Mouse (Mus musculus) MEL (cell line): Measurements from ENCODE around the gene Col4a1. TPM values are rescaled to one million over a fixed set of nuclear protein-coding genes. Genes with fewer than 3 reads are reported as not detected.

Experiments
- DNase-seq: peaks from one replicate; pipeline ENCODE4 v3.0.0; 2011; ENCODE audit warnings: low read depth, low spot score
- H3K27ac ChIP-seq: 2 replicates; pipeline ENCODE4 v1.5.1; 2012; ENCODE audit warnings: low read depth, mild to moderate bottlenecking, control low read depth, low read length, moderate library complexity; ENCODE audit not compliant: control insufficient read depth
- H3K27me3 ChIP-seq, 2 experiments: fragments of 150-350 bp in 1 of 2; sonication (generic) in 1 of 2; 2 replicates each; pipeline ENCODE4 v1.6.1; 2012; ENCODE audit warnings: low read length in 2 of 2, mild to moderate bottlenecking in 2 of 2, improper control_type of control experiment in 1 of 2, moderate library complexity in 1 of 2; ENCODE audit not compliant: insufficient read depth in 2 of 2, control insufficient read depth in 1 of 2
- H3K36me3 ChIP-seq, 2 experiments: 2 replicates each; pipeline ENCODE4 v1.6.1; 2012 to 2014; ENCODE audit warnings: low read length in 2 of 2, improper control_type of control experiment in 1 of 2, inconsistent platforms in 1 of 2, mild to moderate bottlenecking in 1 of 2; ENCODE audit not compliant: insufficient read depth in 2 of 2, control insufficient read depth in 1 of 2
- H3K4me1 ChIP-seq, 2 experiments: fragments of 150-350 bp in 1 of 2; sonication (generic) in 1 of 2; 2 replicates each; pipeline ENCODE4 v1.6.1; 2012; ENCODE audit warnings: low read length in 2 of 2, improper control_type of control experiment in 1 of 2, mild to moderate bottlenecking in 1 of 2; ENCODE audit not compliant: insufficient read depth in 2 of 2, control insufficient read depth in 1 of 2
- H3K4me3 ChIP-seq, 2 experiments: fragments of 150-350 bp in 1 of 2; sonication (generic) in 1 of 2; 2 replicates each; pipeline ENCODE4 v1.5.1; 2012; ENCODE audit warnings: low read depth in 2 of 2, low read length in 2 of 2, mild to moderate bottlenecking in 2 of 2, moderate library complexity in 2 of 2, control low read depth in 1 of 2, improper control_type of control experiment in 1 of 2; ENCODE audit not compliant: control insufficient read depth in 1 of 2, insufficient read depth in 1 of 2
- H3K79me2 ChIP-seq: 2 replicates; pipeline ENCODE4 v1.6.1; 2012; ENCODE audit warnings: mild to moderate bottlenecking, low read length, moderate library complexity; ENCODE audit not compliant: control insufficient read depth, poor library complexity, insufficient read depth
- H3K9ac ChIP-seq: 2 replicates; pipeline ENCODE4 v1.6.1; 2012; ENCODE audit warnings: low read depth, mild to moderate bottlenecking, control low read depth, low read length, moderate library complexity; ENCODE audit not compliant: control insufficient read depth, poor library complexity, severe bottlenecking
- H3K9me3 ChIP-seq: fragments of 150-350 bp; sonication (generic); replicated peaks from 2 replicates; pipeline ENCODE4 v1.6.1; 2012; ENCODE audit warnings: mild to moderate bottlenecking, low read length, improper control_type of control experiment, moderate library complexity; ENCODE audit not compliant: insufficient read depth
- E2F4 ChIP-seq: IDR thresholded peaks from 2 replicates; pipeline ENCODE4 v1.6.1; 2011; ENCODE audit warnings: low read depth, low read length, improper control_type of control experiment, borderline replicate concordance
- ELF1 ChIP-seq: IDR thresholded peaks from 2 replicates; pipeline ENCODE4 v1.6.1; 2014; ENCODE audit warnings: low read depth, mild to moderate bottlenecking, inconsistent platforms, low read length, improper control_type of control experiment, moderate library complexity
- EP300 ChIP-seq, 2 experiments: IDR thresholded peaks; 2 replicates each; pipeline ENCODE4 v1.6.1; 2011; ENCODE audit warnings: improper control_type of control experiment in 2 of 2, low read length in 2 of 2, low read depth in 1 of 2, mild to moderate bottlenecking in 1 of 2
- ETS1 ChIP-seq: IDR thresholded peaks from 2 replicates; pipeline ENCODE4 v1.6.1; 2012; ENCODE audit warnings: low read depth, mild to moderate bottlenecking, inconsistent platforms, low read length, improper control_type of control experiment, moderate library complexity
- KAT2A ChIP-seq: conservative IDR thresholded peaks from 2 replicates; pipeline ENCODE4 v1.6.1; 2012; ENCODE audit warnings: low read depth, low read length, improper control_type of control experiment, inconsistent platforms
- MEF2A ChIP-seq: IDR thresholded peaks from 2 replicates; pipeline ENCODE4 v1.6.1; 2014; ENCODE audit warnings: low read depth, mild to moderate bottlenecking, inconsistent platforms, low read length, improper control_type of control experiment; ENCODE audit not compliant: poor library complexity, insufficient replicate concordance, severe bottlenecking; ENCODE audit errors: extremely low read depth
- MYB ChIP-seq: IDR thresholded peaks from 2 replicates; pipeline ENCODE4 v1.6.1; 2011; ENCODE audit warnings: mild to moderate bottlenecking, low read depth, low read length, improper control_type of control experiment
- MYC ChIP-seq: IDR thresholded peaks from 2 replicates; pipeline ENCODE4 v1.6.1; 2011; ENCODE audit warnings: low read depth, mild to moderate bottlenecking, low read length, improper control_type of control experiment, moderate library complexity
- NELFE ChIP-seq: IDR thresholded peaks from 2 replicates; pipeline ENCODE4 v1.6.1; 2011; ENCODE audit warnings: low read depth, low read length, improper control_type of control experiment
- RAD21 ChIP-seq: IDR thresholded peaks from 2 replicates; pipeline ENCODE4 v1.6.1; 2011; ENCODE audit warnings: mild to moderate bottlenecking, low read depth, low read length, improper control_type of control experiment
- SIN3A ChIP-seq: IDR thresholded peaks from 2 replicates; pipeline ENCODE4 v1.6.1; 2012; ENCODE audit warnings: low read length, improper control_type of control experiment, inconsistent platforms
- SMC3 ChIP-seq: IDR thresholded peaks from 2 replicates; pipeline ENCODE4 v1.6.1; 2011; ENCODE audit warnings: low read depth, low read length, improper control_type of control experiment
- TAL1 ChIP-seq: IDR thresholded peaks from 2 replicates; pipeline ENCODE4 v1.6.1; 2012; ENCODE audit warnings: mild to moderate bottlenecking, inconsistent platforms, low read length, moderate library complexity, mixed read lengths
- TBP ChIP-seq: IDR thresholded peaks from 2 replicates; pipeline ENCODE4 v1.8.0; 2011; ENCODE audit warnings: low read depth, low read length, improper control_type of control experiment
- TCF12 ChIP-seq: IDR thresholded peaks from 2 replicates; pipeline ENCODE4 v1.6.1; 2014; ENCODE audit warnings: low read depth, mild to moderate bottlenecking, inconsistent platforms, low read length, improper control_type of control experiment, moderate library complexity
- USF1 ChIP-seq: IDR thresholded peaks from 2 replicates; pipeline ENCODE4 v1.6.1; 2014; ENCODE audit warnings: low read depth, mild to moderate bottlenecking, inconsistent platforms, low read length, improper control_type of control experiment, moderate library complexity
- USF2 ChIP-seq, 2 experiments: IDR thresholded peaks; 2 replicates each; pipeline ENCODE4 v1.6.1; 2011 to 2012; ENCODE audit warnings: improper control_type of control experiment in 2 of 2, low read length in 2 of 2, borderline replicate concordance in 1 of 2, inconsistent platforms in 1 of 2, low read depth in 1 of 2, mild to moderate bottlenecking in 1 of 2; ENCODE audit not compliant: insufficient read depth in 1 of 2
- ZC3H11A ChIP-seq: IDR thresholded peaks from 2 replicates; pipeline ENCODE4 v1.6.1; 2012; ENCODE audit warnings: low read depth, mild to moderate bottlenecking, inconsistent platforms, low read length, improper control_type of control experiment
- ZMIZ1 ChIP-seq: IDR thresholded peaks from 2 replicates; pipeline ENCODE4 v1.6.1; 2012; ENCODE audit warnings: low read depth, mild to moderate bottlenecking, inconsistent platforms, low read length, improper control_type of control experiment, moderate library complexity
- polyA plus RNA-seq, 2 experiments: library from polyadenylated mRNA; stranded (reverse) in 1 of 2; unstranded in 1 of 2; fragments of >175 nt in 1 of 2; fragments of >200 nt in 1 of 2; gene quantifications; 2 replicates each; pipeline versions ENCODE4 v1.2.1 to v1.2.4; 2012; ENCODE audit warnings: low replicate concordance in 2 of 2, low read depth in 1 of 2; ENCODE audit not compliant: insufficient read length in 2 of 2, insufficient read depth in 1 of 2, missing spikeins in 1 of 2
- total RNA-seq: library from RNA; depleted of rRNA; stranded (reverse); fragments of 300-350 nt; gene quantifications from 2 replicates; pipeline ENCODE4 v1.2.3, GENCODE M21; 2012

Gene Col4a1
- total and polyA plus RNA-seq, 3 experiments = 0.31 TPM; not detected in 2

GRCm38 (mm10) chr8:11348622-11349021, 36.0 kb upstream of the Col4a1 start:
- no peak for TF ChIP-seq ELF1
- no peak for TF ChIP-seq SIN3A
- no peak for TF ChIP-seq RAD21
- no peak for TF ChIP-seq SMC3
- no peak for TF ChIP-seq MYB
- TF ChIP-seq, all 39 proteins: peak for 0
- Histone ChIP-seq H3K36me3 (no peaks in the 10 kb centered on the region), H3K27me3 (no peaks in the 10 kb centered on the region), H3K79me2 (no peaks in the 10 kb centered on the region), H3K27ac (no peak overlapping the region), H3K9ac (no peak overlapping the region), H3K4me1 (no peaks in the 10 kb centered on the region), H3K9me3 (no peaks in the 10 kb centered on the region), H3K4me3 (no peak overlapping the region)
- DNase-seq = no peak

GRCm38 (mm10) chr8:11347699-11348098, 35.1 kb upstream of the Col4a1 start:
- no peak for DNase-seq

GRCm38 (mm10) chr8:11346225-11346624, 33.6 kb upstream of the Col4a1 start:
- Histone ChIP-seq H3K4me1 (no peaks in the 10 kb centered on the region), H3K79me2 (no peaks in the 10 kb centered on the region), H3K9ac (no peak overlapping the region), H3K27ac (no peak overlapping the region), H3K27me3 (no peaks in the 10 kb centered on the region)
- DNase-seq = no peak
- TF ChIP-seq TCF12 (no peak), TBP (no peak), NELFE (no peak), EP300 (IDR thresholded peaks at IDR 0.05; ENCODE audit: low read depth in 1 of 2, low read length in 2 of 2) (no peak), ZMIZ1 (no peak), MYB (no peak), ETS1 (no peak), KAT2A (no peak), USF2 (IDR thresholded peaks at IDR 0.05; ENCODE audit: borderline replicate concordance in 1 of 2, insufficient read depth in 1 of 2, low read depth in 1 of 2, low read length in 2 of 2) (no peak), ELF1 (no peak), E2F4 (no peak), ZC3H11A (no peak), USF1 (no peak), MYC (no peak), TAL1 (no peak)
- TF ChIP-seq, all 39 proteins: peak for 0
- no peaks in the 10 kb centered on the region for H3K36me3 ChIP-seq
- no peaks in the 10 kb centered on the region for H3K9me3 ChIP-seq
- H3K4me3 ChIP-seq = no peak overlapping the region

More at GRCm38 (mm10) chr8:11347699-11348098, 35.1 kb upstream of the Col4a1 start:
- Histone ChIP-seq H3K9me3 (no peaks in the 10 kb centered on the region), H3K9ac (no peak overlapping the region), H3K36me3 (no peaks in the 10 kb centered on the region), H3K4me1 (no peaks in the 10 kb centered on the region), H3K4me3 (no peak overlapping the region), H3K27ac (no peak overlapping the region), H3K27me3 (no peaks in the 10 kb centered on the region), H3K79me2 (no peaks in the 10 kb centered on the region)
- TF ChIP-seq ETS1 (no peak), MEF2A (no peak)
